Mouse (Mus musculus): Measurements from ENCODE around the gene Ncl. TPM values are rescaled to one million over a fixed set of nuclear protein-coding genes. Genes with fewer than 3 reads are reported as not detected.

The Ncl gene
- total RNA-seq, 2 experiments from 2014 or later: 150 to 156 TPM

Other genes with a start within 250 kb of the Ncl start
- not detected in 2 replicates for gene Htr2b, start 247.4 kb downstream of the Ncl start, total RNA-seq (2015)
- not detected in 2 replicates for gene Htr2b, start 247.4 kb downstream of the Ncl start, total RNA-seq (2017)
- gene Gm21972, start 225.8 kb downstream of the Ncl start, total RNA-seq (2015): 1.2 TPM in 1 of 2 replicates, not detected in the other
- gene Gm21972, start 225.8 kb downstream of the Ncl start, total RNA-seq (2017): 0.84 and 4.3 TPM in 2 replicates
- 2.1 and 2.8 TPM in 2 replicates for gene Armc9, start 204.6 kb downstream of the Ncl start, total RNA-seq (2015)
- 2.1 and 4.5 TPM in 2 replicates for gene Armc9, start 204.6 kb downstream of the Ncl start, total RNA-seq (2017)
- 0.27 and 0.36 TPM in 2 replicates for gene B3gnt7, start 56.6 kb downstream of the Ncl start, total RNA-seq (2015)
- gene B3gnt7, start 56.6 kb downstream of the Ncl start, total RNA-seq (2017): not detected in 2 replicates
- gene Nmur1, start 66.8 kb upstream of the Ncl start, total RNA-seq (2015): not detected in 2 replicates
- not detected in 2 replicates for gene Nmur1, start 66.8 kb upstream of the Ncl start, total RNA-seq (2017)
- gene Tex44, start 66.9 kb upstream of the Ncl start, total RNA-seq (2015): not detected in 2 replicates
- not detected in 2 replicates for gene Tex44, start 66.9 kb upstream of the Ncl start, total RNA-seq (2017)
- gene Ptma, start 167.3 kb upstream of the Ncl start, total RNA-seq (2015): 3,234 and 3,618 TPM in 2 replicates
- 4,288 and 4,305 TPM in 2 replicates for gene Ptma, start 167.3 kb upstream of the Ncl start, total RNA-seq (2017)
- 33.6 and 38.8 TPM in 2 replicates for gene Pde6d, start 223.2 kb upstream of the Ncl start, total RNA-seq (2015)
- gene Pde6d, start 223.2 kb upstream of the Ncl start, total RNA-seq (2017): 14.3 and 17.2 TPM in 2 replicates
- gene Cops7b, start 223.5 kb upstream of the Ncl start, total RNA-seq (2015): 5.8 and 6.8 TPM in 2 replicates
- gene Cops7b, start 223.5 kb upstream of the Ncl start, total RNA-seq (2017): 11.8 and 30.3 TPM in 2 replicates

Data from megakaryocyte, adult 5-6 weeks (primary cell).